Mouse (Mus musculus): Measurements from ENCODE around the gene Stk25.

DNA sequence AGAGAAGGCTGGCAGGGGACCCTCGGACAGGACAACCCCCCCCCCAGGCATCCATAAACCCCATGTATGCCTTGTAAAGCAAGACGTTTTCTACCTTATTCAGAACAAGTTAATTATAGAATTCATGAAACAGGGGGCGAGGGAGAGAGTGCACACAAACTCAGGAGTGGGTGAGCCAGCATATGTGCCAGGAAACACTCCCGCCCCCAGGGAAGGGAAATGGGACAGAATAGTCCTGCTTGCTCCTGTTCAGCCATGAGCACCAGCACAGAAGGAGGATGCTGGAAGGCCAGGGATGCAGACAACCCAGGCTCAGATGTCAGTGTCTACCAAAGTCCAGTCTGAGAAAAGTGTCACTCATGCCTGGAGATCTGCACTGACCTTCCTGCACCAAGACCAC lies 40.7 kb upstream of the Stk25 start:
- no peak for TF ChIP-seq POLR2A (IDR thresholded peaks at IDR 0.05; ENCODE audit: low read depth, low read length)
- no peak for TF ChIP-seq CTCF (IDR thresholded peaks at IDR 0.05; ENCODE audit: borderline replicate concordance, insufficient read depth, low read length)
